Comparison of ENCODE assay signal across 9 mouse cellular contexts in the genomic region with DNA sequence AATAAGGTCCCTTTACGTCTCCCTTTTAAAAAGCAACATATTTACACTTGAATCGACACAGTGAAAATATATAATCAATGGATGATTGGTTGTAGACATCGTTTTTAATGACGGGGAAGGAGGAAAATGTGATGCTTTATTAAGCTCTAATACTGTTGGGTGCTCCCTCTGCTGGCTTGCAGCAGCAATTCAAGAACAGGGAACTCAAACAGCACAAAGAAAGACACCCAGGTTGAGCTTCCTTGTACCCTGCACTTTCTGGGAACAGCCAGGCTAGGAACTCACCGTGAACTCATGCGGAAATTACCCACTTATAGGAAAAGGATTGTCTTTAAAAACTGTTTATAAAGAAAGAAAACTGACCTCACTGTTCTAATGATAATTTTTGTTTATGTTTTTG.
DNase-seq lines count a peak whose midpoint lies in the region; ATAC-seq and TF ChIP-seq lines count a peak whose summit lies in the region.
"Had no signal": no experiment of that assay in that cellular context is flagged by ENCODE, and none has a peak within 500 bp of the region (broad histone marks: within the 10 kb centered on the region; RNA-seq: fewer than 3 reads in every experiment).

No protein-coding gene starts in this region.

- peak in 1 of 2 experiments; percentile 18 for DNase-seq in heart, adult 2 months
- no peak for DNase-seq in heart, postnatal 25 days (ENCODE audit: low spot score)
- peak; percentile 73 for DNase-seq in CD4-positive, CD25-positive, alpha-beta regulatory T cell, adult 2 months (ENCODE audit: low read depth, low spot score)
- DNase-seq in cerebellum, adult 9-10 months, result peak; percentile 14
- peak; percentile 49 for DNase-seq in forelimb bud, embryonic 11.5 days (ENCODE audit: low read depth, low spot score)
- peak; percentile 62 for DNase-seq in lung, postnatal 36 days
- DNase-seq in splenic B cell, adult 2 months (ENCODE audit: low read depth, low spot score), result peak; percentile 36

- ATAC-seq in kidney, embryonic 16.5 days (ENCODE audit: low FRiP score, low TSS enrichment), result peak; percentile 69; the same call in 1 of the 2 replicates

- no peaks in the 10 kb centered on the region for H3K9me3 ChIP-seq in kidney, embryonic 16.5 days (ENCODE audit: low read length)
- H3K9me3 ChIP-seq: liver, embryonic 15.5 days had no signal

- no peak for TF ChIP-seq POLR2A in heart, adult 2 months (IDR thresholded peaks at IDR 0.05; ENCODE audit: insufficient read depth, low read depth, low read length)

- peak; percentile 81 for TF ChIP-seq CTCF in heart, adult 2 months (IDR thresholded peaks at IDR 0.05)

- no peak for TF ChIP-seq EP300 in heart, adult 2 months (IDR thresholded peaks at IDR 0.05; ENCODE audit: insufficient read depth, low read depth, low read length)

- H3K9ac ChIP-seq in heart, adult 2 months (ENCODE audit: low read depth, low read length), result no peak overlapping the region
- no peak overlapping the region for H3K9ac ChIP-seq in kidney, embryonic 16.5 days (replicated peaks; ENCODE audit: low read length)
- H3K9ac ChIP-seq: liver, embryonic 15.5 days had no signal

- intact Hi-C loops in heart, adult 2 months (cut with DNase I), result loop anchor here (5.0 kb wide), 1 partner anchor 126 kb away; no protein-coding TSS in a partner anchor
- intact Hi-C loops in heart, postnatal 25 days (cut with DNase I), result loop anchor here (5.0 kb wide), 1 partner anchor 161 kb away; no protein-coding TSS in a partner anchor

- no peaks in the 10 kb centered on the region for H3K79me2 ChIP-seq in heart, adult 2 months (replicated peaks; ENCODE audit: control insufficient read depth, insufficient read depth, low read length)

- no peaks in the 10 kb centered on the region for H3K36me3 ChIP-seq in heart, adult 2 months (ENCODE audit: control insufficient read depth, insufficient read depth, low read length)
- no peaks in the 10 kb centered on the region for H3K36me3 ChIP-seq in kidney, embryonic 16.5 days (ENCODE audit: insufficient read depth, low read length)
- no peaks in the 10 kb centered on the region for H3K36me3 ChIP-seq in splenic B cell, adult 2 months (ENCODE audit: control insufficient read depth, insufficient read depth, low read length, poor library complexity, severe bottlenecking)
- H3K36me3 ChIP-seq: liver, embryonic 15.5 days had no signal

- no peak overlapping the region for H3K27ac ChIP-seq in heart, adult 2 months
- 0 out of 2 replicates have a peak overlapping the region, but pooled peaks have one; percentile 53 for H3K27ac ChIP-seq in kidney, embryonic 16.5 days (ENCODE audit: low read length)
- H3K27ac ChIP-seq: liver, embryonic 15.5 days had no signal

- no peaks in the 10 kb centered on the region for H3K27me3 ChIP-seq in heart, adult 2 months (ENCODE audit: control insufficient read depth, insufficient read depth, low read length)
- no peaks in the 10 kb centered on the region for H3K27me3 ChIP-seq in kidney, embryonic 16.5 days (ENCODE audit: insufficient read depth, low read length)
- no peaks in the 10 kb centered on the region for H3K27me3 ChIP-seq in splenic B cell, adult 2 months (ENCODE audit: control insufficient read depth, insufficient read depth, low read length, poor library complexity, severe bottlenecking)
- H3K27me3 ChIP-seq: liver, embryonic 15.5 days had no signal

- WGBS in heart, adult 2 months, result 17% methylated on average over 6 of the region's 6 CpGs
- 19% methylated on average over 6 of the region's 6 CpGs for WGBS in kidney, embryonic 16.5 days

- no peak overlapping the region for H3K4me2 ChIP-seq in kidney, embryonic 16.5 days (replicated peaks; ENCODE audit: low read depth, low read length)
- H3K4me2 ChIP-seq: liver, embryonic 15.5 days had no signal

- H3K4me1 ChIP-seq in heart, adult 2 months (ENCODE audit: control insufficient read depth, insufficient read depth, low read length), result no peaks in the 10 kb centered on the region
- peaks cover 11% of the 10 kb centered on the region for H3K4me1 ChIP-seq in kidney, embryonic 16.5 days (ENCODE audit: insufficient read depth, low read length)
- H3K4me1 ChIP-seq: liver, embryonic 15.5 days had no signal

- H3K4me3 ChIP-seq in heart, adult 2 months, result no peak overlapping the region
- no peak overlapping the region for H3K4me3 ChIP-seq in kidney, embryonic 16.5 days (ENCODE audit: low read length)
- H3K4me3 ChIP-seq: liver, embryonic 15.5 days had no signal
